8 mouse cellular contexts compared by ENCODE assay signal in the genomic region with DNA sequence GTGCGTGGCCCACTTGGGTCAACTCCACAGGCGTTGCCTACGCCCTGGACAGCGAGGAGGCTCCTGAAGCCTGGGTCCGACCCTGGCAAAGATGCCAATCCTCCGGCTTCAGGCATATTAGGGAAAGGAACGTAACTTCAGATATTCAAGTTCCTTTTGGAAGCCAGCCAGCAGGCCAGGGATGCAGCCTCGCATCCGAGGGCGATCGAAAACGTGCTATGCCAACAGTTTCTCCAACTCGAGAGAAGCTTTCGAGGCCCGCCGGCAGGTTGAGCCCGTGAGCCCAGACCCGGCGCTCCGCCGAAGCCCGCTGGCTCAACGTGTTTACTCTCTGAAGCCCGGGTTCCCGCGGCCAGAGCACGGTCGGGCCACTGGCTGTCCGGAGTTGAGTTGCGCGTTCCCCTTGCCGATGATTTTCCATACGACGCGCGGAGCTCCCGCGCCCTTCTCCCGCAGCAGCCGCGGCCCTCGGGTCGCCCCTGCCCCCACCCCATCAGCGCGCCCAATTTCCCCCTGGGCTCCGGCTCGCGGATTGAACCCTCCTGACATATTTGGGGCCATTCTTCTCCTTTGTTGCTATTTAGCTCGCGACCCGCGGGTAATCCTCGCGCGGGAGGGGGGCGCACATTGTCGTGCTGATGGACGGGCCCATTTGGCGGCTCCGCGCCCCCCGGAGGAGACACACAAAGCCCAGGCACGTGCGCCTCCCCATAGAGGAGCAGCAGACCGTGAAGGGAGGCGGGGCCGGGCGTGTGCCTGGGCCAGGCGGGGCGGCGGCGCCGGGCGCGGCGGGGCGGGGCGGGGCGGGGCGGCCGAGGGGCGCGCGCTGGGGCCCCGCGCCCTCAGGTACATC. TPM values are rescaled to one million over a fixed set of nuclear protein-coding genes. Genes with fewer than 3 reads are reported as not detected.
DNase-seq lines count a peak whose midpoint lies in the region.

A gene (plus strand): TSS at position 846 of the 853 bp plus-strand sequence.

- peak; percentile 52 to 63 for DNase-seq in frontal cortex, postnatal 36 days (ENCODE audit: low spot score in 2 of 2)
- no peak for DNase-seq in frontal cortex, adult 2 months (ENCODE audit: extremely low spot score in 1 of 2, low spot score in 1 of 2)
- peak; percentile 84 for DNase-seq in ZHBTc4 (ENCODE audit: low read depth, low spot score)
- peak; percentile 83 for DNase-seq in embryo, embryonic 10.5 days (ENCODE audit: low spot score)
- peak; percentile 44 for DNase-seq in heart, postnatal 4 days
- DNase-seq in layer of hippocampus, postnatal 25 days (ENCODE audit: extremely low spot score in 1 of 2, low spot score in 1 of 2), result peak; percentile 34 to 47
- DNase-seq in lung, postnatal 14 days, result peak; percentile 29
- DNase-seq in right cerebral cortex, postnatal 4 days, result peak; percentile 70

RNA-seq across cellular contexts. Expression of the gene that starts here (rescaled TPM):
- polyA plus RNA-seq in frontal cortex, adult 2 months (2012; rRNA removed), result 6.4 and 8.0 TPM in 2 replicates
- not detected for total RNA-seq in heart, postnatal 4 days (2021)
- 1 to 10 TPM; 7.5 to 8.6 TPM for total RNA-seq in layer of hippocampus, postnatal 25 days (2021)

Comparison
In these comparisons a context has a peak if more than half of its experiments do, and no peak if none do; other contexts are left out.
1. RNA of the gene that starts here (total RNA-seq): 7.5 to 8.6 TPM in layer of hippocampus, postnatal 25 days; not detected in heart, postnatal 4 days; every median in the first group is over 4 times any median in the second.
2. DNase-seq: peak in frontal cortex, postnatal 36 days (2 of 2), ZHBTc4 (single experiment), embryo, embryonic 10.5 days (single experiment), layer of hippocampus, postnatal 25 days (2 of 2), lung, postnatal 14 days (single experiment) and right cerebral cortex, postnatal 4 days (single experiment); none in frontal cortex, adult 2 months (0 of 2).
3. Peak in DNase-seq in heart, postnatal 4 days; RNA of the gene not detected or under 1 TPM.